Mouse (Mus musculus) MEL (cell line): ENCODE data around the gene Akt1s1.

Experiments used
- CTCF ChIP-seq, 3 experiments: IDR thresholded peaks in 2 of 3; conservative IDR thresholded peaks in 1 of 3; 2 replicates each; pipeline ENCODE4 v1.5.1; 2011 to 2012; ENCODE audit warnings: low read length in 3 of 3, low read depth in 2 of 3, mild to moderate bottlenecking in 2 of 3, improper control_type of control experiment in 1 of 3, inconsistent platforms in 1 of 3, mixed read lengths in 1 of 3, moderate library complexity in 1 of 3; ENCODE audit not compliant: control insufficient read depth in 1 of 3, insufficient read depth in 1 of 3, poor library complexity in 1 of 3, severe bottlenecking in 1 of 3
- TBP ChIP-seq: IDR thresholded peaks from 2 replicates; pipeline ENCODE4 v1.8.0; 2011; ENCODE audit warnings: low read depth, low read length, improper control_type of control experiment

DNA sequence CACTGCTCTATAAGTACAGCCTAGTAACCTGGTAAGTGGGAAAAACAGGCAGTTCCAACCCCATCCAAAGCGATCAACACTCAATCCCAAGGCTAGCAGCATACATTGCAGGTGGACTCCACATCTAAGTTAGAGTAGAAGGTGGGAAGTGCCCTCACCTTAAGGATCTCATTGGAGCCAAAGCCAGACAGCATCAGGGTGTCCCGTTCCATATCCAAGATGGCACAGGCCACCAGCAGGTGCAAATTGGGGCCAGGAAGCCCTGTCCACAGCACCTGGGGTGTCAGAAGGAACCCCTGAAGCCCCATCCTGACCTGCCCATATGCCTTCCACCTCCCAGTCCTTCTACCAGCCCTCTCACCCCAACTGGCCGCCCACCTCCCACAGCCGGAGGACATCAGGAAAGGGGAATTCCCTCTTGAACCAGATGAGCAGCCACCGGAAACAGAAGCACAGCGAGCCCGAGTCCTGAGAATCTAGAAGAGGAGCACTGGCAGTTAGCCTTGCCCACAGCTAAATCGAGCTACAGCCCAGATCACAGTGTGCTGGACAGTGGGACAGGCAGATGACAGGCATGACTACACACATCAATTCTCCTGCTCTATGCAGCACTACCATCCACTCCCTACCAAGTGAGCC, 6.8 kb upstream of the Akt1s1 start:
- TF ChIP-seq CTCF (IDR thresholded peaks at IDR 0.05 in 2 of 3, conservative IDR thresholded peaks at IDR 0.05 in 1 of 3; ENCODE audit: control insufficient read depth in 1 of 3, insufficient read depth in 1 of 3, low read depth in 2 of 3, low read length in 3 of 3, poor library complexity in 1 of 3, severe bottlenecking in 1 of 3): no peak
- TF ChIP-seq TBP: no peak
